Mouse (Mus musculus): ENCODE data around the gene Nup155.

- TF ChIP-seq GATA1 (IDR thresholded peaks at IDR 0.05; ENCODE audit: borderline replicate concordance, low read length) = no peak
- TF ChIP-seq FLI1 (IDR thresholded peaks at IDR 0.05; ENCODE audit: low read length) = peak; percentile 78; the same call in 1 of the 2 replicates
These were observed at the start of gene Nup155 for GRCm38 (mm10) chr15:8108966-8109743.

Measured in megakaryocyte, embryonic 14.5 days (primary cell).